Mouse (Mus musculus) CH12.LX (cell line): ENCODE data around the gene Mllt10.

Experiments used
- BHLHE40 ChIP-seq: IDR thresholded peaks from 2 replicates; pipeline ENCODE4 v1.6.1; 2011; ENCODE audit warnings: mild to moderate bottlenecking, low read depth, low read length, improper control_type of control experiment
- CTCF ChIP-seq, 2 experiments: IDR thresholded peaks in 1 of 2; conservative IDR thresholded peaks in 1 of 2; 2 replicates each; pipeline ENCODE4 v1.5.1; 2011 to 2012; ENCODE audit warnings: low read depth in 2 of 2, low read length in 2 of 2, improper control_type of control experiment in 1 of 2, inconsistent platforms in 1 of 2, mild to moderate bottlenecking in 1 of 2, moderate library complexity in 1 of 2
- ELF1 ChIP-seq: IDR thresholded peaks from 2 replicates; pipeline ENCODE4 v1.6.1; 2014; ENCODE audit warnings: low read depth, mild to moderate bottlenecking, inconsistent platforms, low read length, improper control_type of control experiment
- GABPA ChIP-seq: IDR thresholded peaks from 2 replicates; pipeline ENCODE4 v1.6.1; 2012; ENCODE audit warnings: low read depth, low read length, improper control_type of control experiment, inconsistent platforms; ENCODE audit not compliant: insufficient replicate concordance
- KAT2A ChIP-seq: IDR thresholded peaks from 2 replicates; pipeline ENCODE4 v1.6.1; 2012; ENCODE audit warnings: low read length, improper control_type of control experiment, inconsistent platforms; ENCODE audit not compliant: insufficient replicate concordance
- MAZ ChIP-seq: IDR thresholded peaks from 2 replicates; pipeline ENCODE4 v1.6.1; 2012; ENCODE audit warnings: low read depth, mild to moderate bottlenecking, inconsistent platforms, low read length, improper control_type of control experiment, moderate library complexity
- NRF1 ChIP-seq: IDR thresholded peaks from 2 replicates; pipeline ENCODE4 v1.6.1; 2014; ENCODE audit warnings: low read depth, mild to moderate bottlenecking, inconsistent platforms, low read length, improper control_type of control experiment, moderate library complexity
- RAD21 ChIP-seq: IDR thresholded peaks from 2 replicates; pipeline ENCODE4 v1.6.1; 2011; ENCODE audit warnings: low read depth, mild to moderate bottlenecking, low read length, improper control_type of control experiment, moderate library complexity
- SIN3A ChIP-seq: IDR thresholded peaks from 2 replicates; pipeline ENCODE4 v1.6.1; 2012; ENCODE audit warnings: low read length, improper control_type of control experiment, inconsistent platforms
- USF2 ChIP-seq: conservative IDR thresholded peaks from 2 replicates; pipeline ENCODE4 v1.6.1; 2011; ENCODE audit warnings: low read depth, low read length, improper control_type of control experiment

DNA sequence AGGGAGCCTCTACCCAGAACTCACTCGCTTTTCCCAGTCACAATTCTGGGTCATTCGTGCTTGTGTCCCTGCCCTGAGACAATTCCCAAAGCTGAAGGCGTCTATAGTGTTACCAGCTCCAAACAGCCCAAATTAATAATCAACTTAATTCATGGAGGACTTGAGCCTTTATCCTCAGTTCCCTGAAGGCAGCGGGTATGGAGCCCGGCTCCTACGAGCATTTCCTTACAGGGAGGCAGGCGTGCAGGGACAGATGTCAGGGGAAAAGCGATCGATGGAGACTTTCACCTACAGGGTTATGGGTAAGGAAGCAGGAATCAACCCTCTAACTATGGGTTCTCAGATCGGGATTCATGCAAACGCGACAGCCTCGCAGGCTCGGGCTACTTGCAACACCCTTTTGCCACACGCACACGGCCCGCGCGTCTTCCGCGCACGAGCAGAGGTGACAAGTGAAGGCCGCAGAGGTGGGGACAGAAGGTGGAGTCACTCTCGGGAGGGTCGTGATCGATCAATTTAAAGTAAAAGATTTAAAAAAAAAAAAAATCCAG, 23.7 kb upstream of the Mllt10 start:
- TF ChIP-seq USF2: no peak
- no peak for TF ChIP-seq RAD21
- no peak for TF ChIP-seq SIN3A
- no peak for TF ChIP-seq GABPA
- no peak for TF ChIP-seq CTCF (conservative IDR thresholded peaks at IDR 0.05 in 1 of 2, IDR thresholded peaks at IDR 0.05 in 1 of 2; ENCODE audit: low read depth in 2 of 2, low read length in 2 of 2)
- no peak for TF ChIP-seq MAZ
- TF ChIP-seq BHLHE40: no peak
- TF ChIP-seq KAT2A: no peak
- TF ChIP-seq NRF1: no peak
- no peak for TF ChIP-seq ELF1
